Mouse (Mus musculus) CD4-positive naive resting alpha-beta T cell, adult 57 days (primary cell): ENCODE data around the gene 1810049J17Rik. TPM values are rescaled to one million over a fixed set of nuclear protein-coding genes. Genes with fewer than 3 reads are reported as not detected.

Experiments used
- total RNA-seq: library from RNA; stranded (reverse); gene quantifications from one replicate; pipeline ENCODE4 v1.2.4, GENCODE M21; 2023

The 1810049J17Rik gene
- 3.5 TPM for total RNA-seq

GRCm38 (mm10) chr15:12321788-12322621, at the start of gene 1810049J17Rik:
1810049J17Rik (minus strand) TSS chr15:12321899.

DNA sequence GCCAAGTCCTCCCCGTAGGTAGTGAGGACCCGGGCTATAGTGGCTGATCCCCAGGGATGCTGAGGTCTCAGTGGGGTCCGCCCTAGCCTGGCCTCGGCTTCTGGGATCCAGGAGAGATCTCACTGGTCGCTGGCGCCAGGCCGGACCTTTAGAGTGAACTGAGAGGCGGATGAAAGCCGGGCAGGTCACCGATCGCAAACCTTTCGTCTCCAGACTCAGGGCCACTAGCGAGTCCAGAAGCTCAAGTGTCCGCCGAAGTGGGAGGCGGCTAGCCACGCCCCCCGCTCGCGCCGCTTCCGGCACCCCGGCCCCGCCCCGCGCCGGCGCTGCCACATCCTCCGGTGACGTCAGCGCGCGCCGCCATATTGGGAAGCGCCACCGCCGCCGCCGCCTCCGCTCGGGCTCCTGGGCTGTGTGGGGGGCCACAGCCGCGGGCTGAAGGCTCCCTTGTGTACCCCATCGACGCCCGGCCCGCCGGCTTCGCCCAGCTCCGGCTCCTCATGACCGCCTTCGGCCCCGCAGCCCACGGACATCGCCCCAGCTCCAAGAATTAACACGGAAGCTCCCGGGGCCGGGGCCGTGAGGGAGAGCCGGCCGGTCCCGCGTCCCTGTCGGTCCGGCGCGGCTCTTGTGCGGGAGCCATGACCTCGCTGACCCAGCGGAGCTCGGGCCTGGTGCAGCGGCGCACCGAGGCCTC, 460 bp downstream of the 1810049J17Rik start, which contains the start of gene Golph3:
Gene Golph3 (plus strand): TSS at position 360 of the 697 bp plus-strand sequence.

Other genes starting within 250 kb of the 1810049J17Rik start
- gene Zfr, start 204.1 kb downstream of the 1810049J17Rik start, total RNA-seq: 153 TPM
- 71.9 TPM for gene Mtmr12, start 116.9 kb downstream of the 1810049J17Rik start, total RNA-seq
- gene Golph3, start 449 bp downstream of the 1810049J17Rik start, total RNA-seq: 141 TPM